Mouse (Mus musculus) forebrain, embryonic 14.5 days (tissue): Measurements from ENCODE around the gene Neurod1. TPM values are rescaled to one million over a fixed set of nuclear protein-coding genes. Genes with fewer than 3 reads are reported as not detected.

Experiments used
- ATAC-seq: fragments of 200-750 bp; cut with Nextera tagmentation; 2 replicates; pipeline ENCODE4 v1.8.0; 2017; ENCODE audit warnings: mild to moderate bottlenecking, moderate library complexity
- DNase-seq: peaks from one replicate; pipeline ENCODE4 v3.0.0-alpha.2; 2015; ENCODE audit warnings: low spot score
- H3K27ac ChIP-seq: fragments of 300-500 bp; sonication (generic); 2 replicates; pipeline ENCODE4 v1.5.1; 2014; ENCODE audit warnings: low read depth, mild to moderate bottlenecking, control low read depth, low read length, moderate library complexity
- H3K27me3 ChIP-seq: fragments of 300-500 bp; sonication (generic); replicated peaks from 2 replicates; pipeline ENCODE4 v1.6.1; 2014; ENCODE audit warnings: low read length, control low read depth, mixed read lengths; ENCODE audit not compliant: control insufficient read depth, insufficient read depth
- H3K36me3 ChIP-seq: fragments of 300-500 bp; sonication (generic); 2 replicates; pipeline ENCODE4 v1.6.1; 2014; ENCODE audit warnings: low read length, control low read depth; ENCODE audit not compliant: control insufficient read depth, insufficient read depth
- H3K4me1 ChIP-seq: fragments of 300-500 bp; sonication (generic); 2 replicates; pipeline ENCODE4 v1.6.1; 2014; ENCODE audit warnings: antibody characterized with exemption, low read length, control low read depth; ENCODE audit not compliant: control insufficient read depth, insufficient read depth
- H3K4me2 ChIP-seq: fragments of 300-500 bp; sonication (generic); 2 replicates; pipeline ENCODE4 v1.6.1; 2014; ENCODE audit warnings: mild to moderate bottlenecking, control low read depth, low read length
- H3K4me3 ChIP-seq: fragments of 300-500 bp; sonication (generic); 2 replicates; pipeline ENCODE4 v1.5.1; 2014; ENCODE audit warnings: low read depth, low read length, control low read depth
- H3K9ac ChIP-seq: fragments of 300-500 bp; sonication (generic); 2 replicates; pipeline ENCODE4 v1.6.1; 2014; ENCODE audit warnings: mild to moderate bottlenecking, low read length, control low read depth, moderate library complexity
- H3K9me3 ChIP-seq: fragments of 300-500 bp; sonication (generic); replicated peaks from 2 replicates; pipeline ENCODE4 v1.6.1; 2016; ENCODE audit warnings: low read length, control low read depth, mixed read lengths; ENCODE audit not compliant: control insufficient read depth
- WGBS: fragments of 180-500 bp; shearing (Covaris S2); extraction: QIAGEN DNeasy Blood & Tissue Kit; methylation state at CpG from one replicate; pipeline ENCODE4 v1.1.7; 2014; 5-methylcytosine and 5-hydroxymethylcytosine counted together
- polyA plus RNA-seq: library from polyadenylated mRNA; unstranded; fragments of >200 nt; fragmentation: Nextera tagmentation; extraction: Ambion mirVana; gene quantifications from 2 replicates; pipeline ENCODE4 v1.2.1, GENCODE M21; 2014

Neurod1 gene
- polyA plus RNA-seq, 1 experiment from 2014 or later, result 44.4 TPM

DNA sequence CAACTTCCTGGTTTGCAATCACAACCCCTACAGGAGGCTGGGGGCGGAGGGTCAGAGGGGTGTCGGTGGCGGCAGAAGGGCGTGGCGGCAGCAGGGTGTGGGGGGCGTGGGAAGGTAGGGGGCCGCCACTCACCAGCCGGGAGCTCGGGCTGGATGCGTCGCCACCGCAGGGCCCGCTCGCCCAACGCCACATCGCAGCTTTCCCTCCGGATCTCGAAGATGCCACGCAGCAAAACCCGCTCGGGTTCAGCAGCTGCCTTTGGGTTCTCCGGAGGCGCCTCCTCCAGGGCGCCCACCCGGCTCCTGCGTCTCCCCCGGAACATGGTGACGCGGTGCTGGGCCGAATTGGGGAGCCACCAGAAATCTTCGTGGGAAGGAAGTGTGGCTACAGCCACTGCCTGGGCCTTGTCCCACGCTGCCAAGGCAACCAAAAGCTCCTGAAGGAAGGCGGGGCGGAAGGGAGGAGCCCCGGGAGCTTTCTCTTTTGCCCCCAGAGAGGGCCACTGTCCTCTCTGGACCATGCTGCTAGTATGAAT, 27.9 kb downstream of the Neurod1 start:
- H3K27ac ChIP-seq, result no peak overlapping the region
- H3K27me3 ChIP-seq, result peaks cover 14% of the 10 kb centered on the region; the same call in 1 of the 2 replicates
- H3K4me2 ChIP-seq, result peak overlapping the region; percentile 70
- 1% methylated on average over 35 of the region's 35 CpGs for WGBS
- ATAC-seq (peak; percentile 65; the same call in 1 of the 2 replicates), DNase-seq (peak; percentile 13)
- peak overlapping the region; percentile 35 for H3K4me3 ChIP-seq
- H3K9ac ChIP-seq, result peak overlapping the region; percentile 50
- H3K9me3 ChIP-seq, result no peaks in the 10 kb centered on the region
- no peaks in the 10 kb centered on the region for H3K36me3 ChIP-seq
- H3K4me1 ChIP-seq, result peaks cover 7% of the 10 kb centered on the region

DNA sequence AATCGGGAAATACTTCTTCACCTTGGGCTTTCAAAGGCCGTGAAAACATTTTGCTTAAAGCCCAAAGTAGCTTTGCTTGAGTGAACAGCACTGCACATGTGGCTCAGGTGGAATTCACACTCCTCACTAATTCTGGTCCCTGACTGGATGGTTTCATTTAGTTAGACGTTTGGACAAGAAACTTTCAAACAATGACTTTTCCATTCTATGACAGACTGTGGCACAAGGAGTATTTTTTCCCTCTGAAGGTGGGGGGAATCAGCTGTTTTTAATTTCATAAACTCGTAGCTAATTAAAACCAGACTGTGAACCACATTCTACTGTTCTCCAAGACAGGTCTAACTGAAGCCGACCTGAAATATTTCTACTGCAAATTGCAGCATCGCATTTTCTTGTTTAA, 28.5 kb downstream of the Neurod1 start:
- Histone ChIP-seq H3K27ac (no peak overlapping the region), H3K4me1 (peaks cover 7% of the 10 kb centered on the region), H3K27me3 (peaks cover 14% of the 10 kb centered on the region; the same call in 1 of the 2 replicates), H3K4me2 (peak overlapping the region; percentile 70; the same call in 1 of the 2 replicates), H3K9me3 (no peaks in the 10 kb centered on the region), H3K36me3 (no peaks in the 10 kb centered on the region), H3K4me3 (no peak overlapping the region), H3K9ac (no peak overlapping the region)
- 22% methylated on average over 6 of the region's 6 CpGs for WGBS
- no peak for ATAC-seq
- DNase-seq, result no peak

DNA sequence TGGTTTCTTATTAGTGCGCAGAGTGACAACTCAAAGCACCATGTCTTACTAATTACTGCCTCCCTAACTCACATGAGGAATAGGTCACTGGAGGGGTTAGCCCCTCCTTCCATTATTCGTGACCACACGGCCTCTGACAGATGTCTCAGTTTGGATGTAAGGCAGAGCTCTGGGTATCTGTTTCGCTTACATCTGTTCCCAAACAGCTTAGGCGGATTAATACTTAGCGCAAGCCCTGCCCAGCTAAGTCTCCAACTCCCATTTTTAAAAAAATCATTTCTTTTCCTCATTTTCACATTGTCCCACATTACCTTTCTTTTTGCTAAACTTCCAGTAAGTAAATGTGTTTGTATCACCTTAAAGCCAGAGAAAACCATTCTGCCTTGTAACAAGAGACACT, 34.9 kb downstream of the Neurod1 start:
- Histone ChIP-seq H3K27ac (no peak overlapping the region), H3K4me3 (no peak overlapping the region), H3K9me3 (no peaks in the 10 kb centered on the region), H3K27me3 (no peaks in the 10 kb centered on the region), H3K4me2 (no peak overlapping the region), H3K9ac (no peak overlapping the region), H3K36me3 (no peaks in the 10 kb centered on the region), H3K4me1 (0 out of 2 replicates have a peak, but pooled peaks cover 2% of the 10 kb centered on the region)
- ATAC-seq, result no peak
- DNase-seq, result no peak
- 47% methylated on average over 6 of the region's 6 CpGs for WGBS

DNA sequence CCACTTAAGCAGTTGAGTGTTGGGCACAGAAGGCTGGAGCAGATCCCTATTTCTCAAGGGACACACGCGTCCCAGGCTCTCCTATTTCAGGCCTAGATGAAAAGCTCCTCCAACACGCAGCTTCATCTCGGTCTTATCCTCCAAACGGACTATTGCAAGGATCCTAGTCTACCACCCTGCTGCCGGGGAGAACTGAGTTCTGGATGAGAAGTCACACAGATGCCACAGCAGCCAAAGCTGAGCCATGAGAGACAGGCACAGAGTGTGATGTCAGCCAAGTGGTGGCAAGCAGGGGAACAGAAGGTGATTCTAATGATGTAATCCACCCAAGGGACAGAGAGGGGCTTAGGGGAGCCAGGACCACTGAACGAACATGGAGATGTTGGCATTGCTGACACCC, 42.0 kb downstream of the Neurod1 start:
- Histone ChIP-seq H3K9ac (no peak overlapping the region), H3K4me1 (peaks cover 3% of the 10 kb centered on the region; the same call in 1 of the 2 replicates), H3K36me3 (no peaks in the 10 kb centered on the region), H3K4me2 (no peak overlapping the region), H3K27me3 (no peaks in the 10 kb centered on the region), H3K9me3 (no peaks in the 10 kb centered on the region), H3K4me3 (no peak overlapping the region), H3K27ac (no peak overlapping the region)
- WGBS, result 77% methylated on average over 7 of the region's 7 CpGs
- ATAC-seq, result no peak
- peak; percentile 33 for DNase-seq

DNA sequence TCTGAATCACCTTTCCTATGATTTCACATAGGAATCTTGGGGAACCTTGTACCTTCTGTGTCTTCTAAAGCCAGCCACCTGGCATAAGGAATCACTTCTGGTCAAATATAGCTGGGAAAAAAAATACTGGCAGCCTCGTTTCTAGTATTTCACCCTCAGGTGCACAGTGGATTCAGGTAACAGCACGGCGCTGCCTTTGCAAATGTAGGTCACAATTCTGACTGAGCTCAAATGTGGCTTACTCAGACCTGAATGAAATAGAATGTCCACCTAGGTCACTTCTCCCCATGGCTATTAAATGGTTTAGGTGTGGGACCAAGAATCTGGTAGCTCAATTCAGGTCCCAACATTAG, 45.7 kb downstream of the Neurod1 start:
- DNase-seq, result no peak
- H3K27me3 ChIP-seq, result no peaks in the 10 kb centered on the region
- H3K27ac ChIP-seq, result no peak overlapping the region
- 88% methylated on average over 3 of the region's 3 CpGs for WGBS
- H3K4me1 ChIP-seq, result peaks cover 3% of the 10 kb centered on the region; the same call in 1 of the 2 replicates
- H3K36me3 ChIP-seq, result no peaks in the 10 kb centered on the region
- H3K9me3 ChIP-seq, result no peaks in the 10 kb centered on the region
- H3K4me2 ChIP-seq, result no peak overlapping the region
- no peak overlapping the region for H3K4me3 ChIP-seq
- H3K9ac ChIP-seq, result no peak overlapping the region
- no peak for ATAC-seq

DNA sequence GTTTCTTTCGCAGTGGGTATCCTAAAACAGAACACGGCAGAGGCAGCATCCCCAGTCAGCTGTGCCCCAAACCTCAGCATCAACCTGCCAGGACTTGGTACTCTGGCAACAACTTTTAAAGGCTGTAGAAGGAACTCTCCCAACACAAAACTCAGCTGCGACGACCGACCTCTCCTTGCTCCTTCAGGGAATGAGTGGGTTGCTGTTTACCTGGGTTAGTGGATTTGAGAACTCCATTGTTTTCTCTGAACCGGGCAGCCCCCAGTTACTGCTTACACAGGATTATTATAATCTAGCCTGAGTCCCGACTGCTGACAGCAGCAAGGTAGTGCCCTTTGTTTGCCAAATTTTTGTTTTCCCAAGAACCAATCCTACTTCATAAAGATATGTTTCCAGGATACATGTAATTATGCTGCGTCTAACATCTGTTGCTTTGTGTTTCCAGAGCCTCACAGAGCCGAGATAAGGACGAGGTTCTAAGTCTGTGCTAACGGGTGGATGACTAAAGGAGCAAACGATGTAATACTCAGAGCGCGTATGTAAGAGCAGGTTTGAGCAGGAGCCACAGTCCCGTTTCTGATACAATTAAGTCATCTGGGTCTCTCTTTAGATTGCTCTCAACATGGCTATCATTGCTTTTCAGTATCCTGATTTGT, 46.2 kb downstream of the Neurod1 start:
- ATAC-seq (no peak), DNase-seq (no peak)
- no peak overlapping the region for H3K4me2 ChIP-seq
- H3K9me3 ChIP-seq, result no peaks in the 10 kb centered on the region
- no peaks in the 10 kb centered on the region for H3K36me3 ChIP-seq
- no peak overlapping the region for H3K27ac ChIP-seq
- H3K27me3 ChIP-seq, result no peaks in the 10 kb centered on the region
- H3K4me3 ChIP-seq, result no peak overlapping the region
- no peak overlapping the region for H3K9ac ChIP-seq
- peaks cover 3% of the 10 kb centered on the region; the same call in 1 of the 2 replicates for H3K4me1 ChIP-seq
- WGBS, result 49% methylated on average over 15 of the region's 15 CpGs

DNA sequence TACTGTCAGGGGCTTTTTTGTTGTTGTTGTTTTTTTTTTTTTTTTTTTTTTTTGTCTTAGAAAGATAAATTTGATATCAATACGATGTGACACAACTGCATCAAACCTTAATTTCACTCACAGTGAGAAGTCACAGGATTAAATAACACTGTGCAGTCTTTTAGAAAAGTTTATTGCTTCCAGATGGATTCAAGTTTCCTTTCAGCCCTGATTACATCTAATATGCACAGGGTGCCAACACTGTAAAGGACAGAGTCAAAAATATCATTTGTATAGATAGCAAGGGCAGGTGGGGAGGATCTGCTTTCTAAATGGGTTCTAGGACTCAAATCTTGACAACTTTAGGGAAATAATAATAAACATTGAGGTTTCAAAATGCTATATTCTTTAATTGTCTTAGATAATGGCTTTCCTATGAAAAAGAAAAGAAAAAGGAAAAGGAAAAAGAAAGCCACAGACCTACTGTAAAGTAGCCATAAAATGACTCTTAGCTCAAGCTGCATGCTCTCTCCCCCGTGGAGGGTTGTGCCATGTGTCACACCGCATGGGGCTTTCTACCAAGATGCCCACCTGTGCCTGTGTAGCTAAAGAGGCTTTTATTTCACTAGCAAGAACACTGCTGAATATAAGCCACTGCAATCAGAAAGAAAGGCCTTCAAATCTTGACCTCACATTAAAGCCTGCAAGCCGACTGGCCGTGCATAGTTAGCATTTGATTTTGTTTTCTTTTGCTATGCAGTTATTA, 50.7 kb downstream of the Neurod1 start:
- no peak for ATAC-seq
- WGBS, result 81% methylated on average over 5 of the region's 5 CpGs
- H3K4me3 ChIP-seq, result no peak overlapping the region

More for the DNA sequence above, 50.7 kb downstream of the Neurod1 start:
- Histone ChIP-seq H3K27me3 (no peaks in the 10 kb centered on the region), H3K4me1 (0 out of 2 replicates have a peak, but pooled peaks cover 3% of the 10 kb centered on the region), H3K4me2 (no peak overlapping the region), H3K9me3 (no peaks in the 10 kb centered on the region), H3K27ac (no peak overlapping the region), H3K36me3 (no peaks in the 10 kb centered on the region), H3K9ac (no peak overlapping the region)
- DNase-seq, result no peak
